Mouse (Mus musculus) large intestine, adult 2 months (tissue): ENCODE results near the gene Emp2. TPM values are rescaled to one million over a fixed set of nuclear protein-coding genes. Genes with fewer than 3 reads are reported as not detected.
A peak's percentile ranks its signal among the peaks of the same experiment; 100 is the strongest.

ENCODE experiments used
- DNase-seq: peaks from one replicate; pipeline ENCODE4 v3.0.0-alpha.2; 2012; ENCODE audit warnings: low read depth, low spot score
- WGBS: fragments of 180-500 bp; shearing (Covaris S2); methylation state at CpG from one replicate; pipeline ENCODE4 v1.1.7; 2018; 5-methylcytosine and 5-hydroxymethylcytosine counted together
- polyA plus RNA-seq: library from polyadenylated mRNA; depleted of rRNA; stranded (reverse); fragments of >200 nt; gene quantifications from 2 replicates; pipeline ENCODE4 v1.2.3, GENCODE M21; 2012; rRNA removed

The Emp2 gene
- polyA plus RNA-seq: 11.9 and 12.7 TPM in 2 replicates

DNA sequence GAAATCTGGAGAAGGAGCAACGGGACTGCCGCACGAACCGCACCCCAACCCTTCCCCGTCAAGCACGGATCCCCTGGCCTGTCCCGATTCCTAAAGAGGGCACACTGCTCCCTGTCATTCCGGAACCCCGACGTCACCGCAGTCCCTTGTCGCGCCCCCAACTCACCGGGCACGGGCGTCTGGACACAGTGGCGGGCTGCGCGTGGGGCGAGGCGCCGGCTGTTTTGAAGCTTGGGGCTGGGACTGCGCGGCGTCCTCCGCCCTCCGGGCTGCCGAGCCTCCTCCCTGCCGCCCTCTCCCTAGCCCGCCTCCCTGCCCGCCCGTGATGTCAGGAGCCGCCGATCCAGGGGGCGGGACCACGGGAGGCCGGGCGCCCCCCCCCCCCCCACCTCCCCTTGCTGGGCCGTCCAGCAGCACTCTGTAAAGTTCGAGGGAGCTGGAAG is at the start of gene Emp2:
Gene Emp2, minus strand, starts transcription at position 323 of the 443 bp plus-strand sequence.
- WGBS: under 1% methylated on average over 36 of the region's 40 CpGs
- no peak for DNase-seq

GRCm38 (mm10) chr16:10363061-10363460 is 49.3 kb upstream of the Emp2 start:
- no peak for DNase-seq
- WGBS: 21% methylated on average over 1 of the region's 1 CpGs

DNA sequence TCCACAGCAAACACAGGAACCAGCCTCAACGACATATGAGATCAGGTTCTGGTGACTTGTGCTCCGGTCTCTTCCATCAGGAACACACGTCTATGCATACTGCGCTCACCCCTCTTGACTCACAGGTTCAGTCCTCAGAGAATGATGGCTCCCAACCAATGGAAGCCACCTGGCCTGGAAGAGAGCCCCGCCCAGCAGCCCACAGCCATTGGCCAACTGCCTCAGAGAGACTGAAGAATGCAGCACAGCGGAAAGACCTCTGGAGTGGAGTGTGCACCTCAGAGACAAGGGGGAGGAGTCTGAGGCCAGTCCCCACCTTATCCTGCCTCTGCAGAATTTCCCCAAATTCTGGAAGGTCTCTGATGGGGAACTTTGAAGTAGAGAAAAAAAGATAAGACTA is 45.5 kb upstream of the Emp2 start:
- 73% methylated on average over 6 of the region's 6 CpGs for WGBS
- DNase-seq: no peak

DNA sequence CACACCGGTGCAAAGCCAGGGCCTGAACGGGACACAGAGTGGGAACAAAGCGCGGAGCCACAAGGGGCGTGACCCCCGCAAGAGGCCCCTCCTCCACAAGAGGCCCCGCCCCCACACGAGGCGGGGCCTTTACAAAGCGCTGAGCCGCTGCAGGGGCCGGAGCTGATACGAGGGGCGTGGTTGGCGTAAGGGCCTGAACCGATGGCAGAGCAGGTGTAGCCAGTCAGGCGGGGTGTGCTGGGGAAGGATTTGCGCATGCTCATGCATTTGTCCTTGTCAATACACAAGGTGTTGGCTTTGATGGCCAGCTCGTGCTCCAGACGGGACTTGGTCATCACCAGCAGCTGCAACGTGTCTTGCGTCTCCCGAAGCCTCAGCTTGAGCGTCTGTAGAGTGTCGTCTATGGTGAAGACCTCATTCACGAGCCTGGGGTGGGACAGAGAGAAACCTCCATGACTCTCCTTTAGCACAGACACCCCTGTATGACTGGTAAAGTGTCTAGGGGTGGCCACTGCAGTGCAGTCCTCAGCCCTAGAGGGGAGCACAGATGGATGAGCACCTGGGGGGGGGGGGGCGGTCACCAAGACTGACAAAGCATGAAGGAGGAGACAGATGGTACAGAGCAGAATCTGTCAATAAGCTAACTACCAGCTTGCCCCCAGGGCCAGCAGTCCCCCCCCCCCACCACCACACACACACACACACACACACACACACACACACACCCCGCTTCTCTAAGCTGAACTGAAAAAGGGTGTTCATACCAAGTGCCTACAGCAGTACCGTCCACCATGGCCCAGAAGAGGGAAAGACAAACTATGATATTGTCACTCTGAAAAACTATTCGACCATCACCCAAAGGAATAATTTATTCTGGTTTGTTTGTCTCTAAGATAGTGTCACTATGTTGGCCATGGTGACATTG is 44.5 kb upstream of the Emp2 start:
- WGBS: 15% methylated on average over 30 of the region's 30 CpGs
- peak; percentile 61 for DNase-seq

DNA sequence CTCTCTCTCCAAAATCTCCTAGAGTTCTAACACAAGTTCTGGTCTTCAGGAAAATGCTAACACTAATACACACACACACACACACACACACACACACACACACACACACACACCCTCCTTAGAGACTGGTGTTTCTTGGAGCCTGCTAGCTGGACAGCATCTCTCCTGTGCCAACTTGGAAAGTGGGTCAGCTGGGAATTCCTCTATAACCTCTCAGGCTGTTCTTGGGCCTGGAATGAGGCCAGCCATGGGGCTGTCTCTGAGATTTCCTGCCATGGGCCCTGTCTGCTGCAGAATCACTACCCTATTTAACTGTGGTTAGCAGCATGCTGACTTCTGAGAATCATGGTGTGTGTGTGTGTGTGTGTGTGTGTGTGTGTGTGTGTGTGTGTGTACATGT is 41.2 kb upstream of the Emp2 start:
- no peak for DNase-seq

- 75% methylated on average over 9 of the region's 9 CpGs for WGBS
- DNase-seq: no peak
Measured at GRCm38 (mm10) chr16:10351050-10351636, 37.4 kb upstream of the Emp2 start.

GRCm38 (mm10) chr16:10349876-10350275 is 36.1 kb upstream of the Emp2 start:
- 22% methylated on average over 10 of the region's 10 CpGs for WGBS
- peak; percentile 70 for DNase-seq

GRCm38 (mm10) chr16:10349436-10349835 is 35.7 kb upstream of the Emp2 start:
- WGBS: 15% methylated on average over 5 of the region's 5 CpGs
- DNase-seq: no peak

DNA sequence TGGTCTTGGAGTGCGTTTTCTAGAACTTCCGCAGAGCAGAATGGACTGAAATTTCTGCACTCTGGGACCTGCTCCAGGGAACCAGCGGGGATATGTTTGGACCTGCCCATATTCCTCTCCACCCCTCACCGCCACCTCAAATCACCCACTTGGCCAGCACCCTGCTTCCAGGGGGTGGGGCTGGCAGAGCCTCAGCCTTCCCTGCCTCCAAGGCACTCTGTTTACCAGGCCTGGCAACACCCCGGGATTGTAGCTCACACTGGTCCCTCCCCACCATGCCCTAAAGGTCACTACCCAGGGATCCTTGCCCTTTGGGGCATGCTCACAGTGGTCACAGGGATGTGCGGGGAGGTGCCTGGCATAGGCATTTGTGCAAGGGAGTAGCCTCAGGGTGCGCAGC is 33.8 kb upstream of the Emp2 start:
- WGBS: 31% methylated on average over 7 of the region's 7 CpGs
- no peak for DNase-seq

DNA sequence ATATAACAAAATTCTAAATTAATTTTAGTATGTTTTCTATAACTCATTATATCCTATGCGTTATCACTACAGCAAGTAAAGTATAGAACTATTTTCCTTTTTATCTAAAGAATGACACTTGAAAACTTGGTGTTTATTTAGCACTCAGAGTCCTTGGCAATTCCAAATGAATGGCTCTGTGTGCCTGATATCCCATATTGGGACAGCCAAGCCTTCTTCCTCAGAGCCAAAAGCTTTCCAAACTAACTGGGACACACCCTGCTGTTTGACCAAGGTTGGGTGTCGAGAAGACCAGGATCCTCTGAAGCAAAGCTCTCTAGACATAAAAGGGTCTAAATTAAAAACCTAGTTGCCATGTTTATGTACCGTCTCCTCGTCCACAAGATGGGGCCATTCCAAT is 27.3 kb upstream of the Emp2 start:
- DNase-seq: no peak
- 48% methylated on average over 4 of the region's 4 CpGs for WGBS

DNA sequence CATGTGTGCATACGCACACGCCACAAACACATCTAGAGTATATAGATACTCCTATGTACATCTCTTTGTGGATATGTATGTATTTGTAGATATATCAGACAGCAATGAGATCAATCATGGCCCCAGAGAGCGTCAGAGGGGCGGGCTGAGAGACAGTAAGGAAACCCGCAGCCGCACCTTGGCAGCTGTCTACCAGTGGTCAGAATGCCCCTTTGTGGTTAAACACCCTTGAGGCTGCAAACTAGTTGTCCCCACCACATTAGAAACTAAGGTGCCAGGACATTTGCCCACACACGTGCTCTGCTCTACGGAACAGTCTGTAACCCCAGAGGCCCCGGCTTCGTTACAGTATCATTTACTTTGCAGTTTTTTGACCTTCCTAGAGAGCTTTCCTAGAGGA is 26.2 kb upstream of the Emp2 start:
- WGBS: 93% methylated on average over 10 of the region's 10 CpGs
- DNase-seq: no peak

DNA sequence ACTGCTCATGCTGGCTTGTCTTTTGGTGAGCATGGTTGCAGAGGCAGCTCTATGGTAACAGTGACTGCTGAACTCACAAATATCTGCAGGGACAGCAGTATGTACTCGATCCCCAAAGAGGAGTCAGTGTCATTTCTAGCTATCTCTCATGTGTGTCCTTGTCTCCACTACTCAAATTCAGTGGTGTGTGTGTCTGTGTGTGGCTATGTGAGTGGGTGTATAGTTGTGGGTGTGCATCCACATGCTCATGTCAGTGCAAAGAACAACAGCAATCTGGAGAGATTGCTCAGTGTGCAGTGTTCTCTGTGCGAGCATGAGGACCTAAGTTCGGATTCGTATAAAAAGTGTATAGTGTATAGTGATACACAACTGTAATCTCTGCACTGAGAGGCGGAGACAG is 24.8 kb upstream of the Emp2 start:
- WGBS: 84% methylated on average over 5 of the region's 5 CpGs
- no peak for DNase-seq

DNA sequence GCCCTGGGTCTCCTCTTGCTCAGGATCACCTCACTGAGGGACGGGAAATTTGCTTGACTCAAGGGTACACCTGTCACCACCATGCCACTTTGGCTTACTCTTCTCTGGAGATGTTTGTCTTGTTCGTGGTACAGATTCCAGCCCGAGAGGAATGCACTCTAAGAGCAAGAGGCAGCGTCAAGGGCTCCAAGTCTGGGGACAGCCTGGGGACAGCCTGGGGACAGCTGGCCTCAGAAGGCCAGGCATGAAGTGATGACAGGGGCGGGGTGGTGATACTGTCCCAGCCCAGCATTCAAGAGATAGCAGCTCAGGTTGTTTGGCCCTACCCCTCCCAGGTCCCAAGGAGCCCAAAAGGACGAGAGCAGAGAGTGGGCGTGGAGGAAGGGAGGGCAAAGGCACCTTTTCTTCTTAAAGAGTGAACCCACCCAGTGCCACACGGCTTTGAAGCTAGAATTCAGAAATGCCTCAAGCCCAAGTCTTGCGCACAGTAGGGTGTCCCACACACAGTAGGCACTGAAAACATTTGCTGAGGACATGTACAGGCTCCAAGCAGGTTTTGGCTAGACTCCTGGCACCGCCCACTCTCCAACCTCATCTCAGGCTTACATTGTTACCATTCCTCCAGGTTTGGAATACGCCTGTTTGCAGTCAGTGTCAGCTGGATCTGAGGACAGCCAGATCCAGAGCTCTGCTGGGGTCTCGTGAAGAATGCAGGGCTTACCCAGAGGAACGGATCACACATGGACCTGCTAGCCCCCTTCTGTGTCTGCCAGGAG is 23.8 kb upstream of the Emp2 start:
- DNase-seq: no peak
- WGBS: 79% methylated on average over 13 of the region's 13 CpGs

DNA sequence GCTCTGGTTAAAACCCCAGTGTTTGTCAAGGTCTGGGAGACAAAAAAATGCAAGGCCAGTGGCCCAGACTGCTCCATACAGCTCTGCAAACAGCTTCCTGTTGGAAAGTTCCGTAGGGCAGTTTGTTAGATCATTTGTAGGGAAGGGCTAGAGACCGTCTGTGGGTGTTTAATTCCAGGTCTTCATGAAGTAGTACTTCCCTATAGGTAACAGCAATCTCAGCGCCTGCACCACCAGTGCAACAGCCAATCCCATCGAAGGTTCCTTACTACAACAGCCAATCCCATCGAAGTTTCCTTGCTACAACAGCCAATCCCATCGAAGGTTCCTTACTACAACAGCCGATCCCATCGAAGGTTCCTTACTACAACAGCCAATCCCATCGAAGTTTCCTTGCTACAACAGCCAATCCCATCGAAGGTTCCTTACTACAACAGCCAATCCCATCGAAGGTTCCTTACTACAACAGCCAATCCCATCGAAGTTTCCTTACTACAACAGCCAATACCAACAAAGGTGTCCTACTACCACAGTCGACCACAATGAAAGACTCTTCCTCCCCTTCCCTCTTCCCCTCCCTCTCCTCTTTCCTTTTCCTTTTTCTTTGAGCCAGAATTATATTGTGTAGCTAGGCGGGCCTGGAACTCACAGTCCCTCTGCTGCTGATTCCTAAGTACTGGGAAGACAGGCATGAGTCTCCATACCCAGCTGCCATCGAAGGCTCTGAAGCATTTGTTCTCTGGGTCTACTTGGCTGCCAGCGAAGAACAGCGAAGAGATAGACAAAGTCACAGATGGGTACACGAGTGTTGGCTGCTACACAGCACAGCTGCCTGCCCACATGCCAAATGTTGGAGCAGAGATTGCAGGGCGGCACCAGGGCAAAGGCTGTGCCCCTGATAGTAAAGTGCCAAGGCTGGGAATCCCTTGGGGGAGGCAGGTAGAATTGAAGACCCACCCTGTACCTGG is 23.0 kb upstream of the Emp2 start:
- WGBS: 83% methylated on average over 19 of the region's 19 CpGs
- no peak for DNase-seq

DNA sequence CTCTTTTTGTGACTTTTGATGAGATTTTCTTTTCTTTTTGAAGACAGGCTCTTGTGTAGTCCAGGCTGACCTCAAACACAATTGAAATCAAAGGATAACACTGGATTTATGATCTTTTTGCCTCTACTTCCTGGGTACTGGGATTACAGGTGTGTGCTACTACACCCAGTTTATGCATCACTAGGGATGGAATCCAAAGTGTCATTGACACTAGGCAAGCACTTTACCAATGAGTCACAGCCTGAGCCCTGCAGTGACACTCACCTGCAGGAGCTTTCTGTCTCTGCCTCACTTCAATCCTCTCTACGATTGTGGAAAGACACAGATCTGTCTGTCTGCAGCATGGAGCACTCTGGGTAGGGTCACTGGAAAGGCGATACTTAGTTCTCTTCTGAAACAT is 22.2 kb upstream of the Emp2 start:
- no peak for DNase-seq
- WGBS: 60% methylated on average over 2 of the region's 2 CpGs

- DNase-seq: no peak
- 49% methylated on average over 7 of the region's 7 CpGs for WGBS
Measured at GRCm38 (mm10) chr16:10332732-10333131, 19.0 kb upstream of the Emp2 start.

DNA sequence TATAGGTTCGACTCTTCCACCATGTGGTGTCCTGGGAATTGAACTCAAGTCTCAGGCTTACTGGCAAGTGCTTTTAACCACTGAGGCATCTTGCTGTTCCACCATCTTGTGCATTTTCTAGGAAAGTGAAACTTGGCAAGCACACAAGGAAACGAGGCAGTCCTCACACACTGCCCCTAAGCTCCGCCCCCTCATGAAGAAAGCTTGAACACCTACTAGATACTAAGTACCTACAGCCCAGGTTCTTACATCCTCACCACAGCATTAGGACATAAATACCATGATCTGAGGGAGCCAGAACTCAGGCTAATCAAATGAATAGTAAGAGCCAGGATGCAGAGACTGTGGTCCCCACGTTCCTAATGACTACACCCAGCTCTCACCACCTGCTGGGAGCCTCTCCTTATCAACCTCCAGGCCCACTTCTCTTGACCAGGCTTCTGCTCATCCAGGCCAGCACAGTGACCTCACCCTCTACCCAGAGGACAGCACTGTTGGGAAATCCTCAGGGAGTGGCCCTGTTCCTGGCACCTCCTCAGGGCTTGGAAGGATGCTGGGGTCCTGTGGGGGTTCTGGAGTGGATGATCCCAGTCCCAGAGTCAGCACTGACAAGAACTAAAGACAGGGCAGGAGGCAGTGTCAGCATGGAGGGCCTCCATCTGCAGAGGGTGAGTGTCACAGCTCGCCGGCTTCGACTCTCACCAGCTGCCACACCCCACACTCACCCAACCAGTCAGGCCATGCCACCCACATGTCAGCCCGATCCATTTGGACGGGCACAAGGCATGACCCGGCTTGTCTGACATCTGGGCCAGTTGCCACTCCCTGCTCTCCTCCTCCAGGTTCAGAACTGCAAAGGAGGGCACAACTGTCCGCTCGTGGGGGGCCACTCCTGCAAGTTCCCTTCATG is 17.1 kb upstream of the Emp2 start:
- no peak for DNase-seq
- WGBS: 34% methylated on average over 12 of the region's 12 CpGs

- WGBS: 29% methylated on average over 13 of the region's 13 CpGs
- DNase-seq: no peak
Measured at GRCm38 (mm10) chr16:10327563-10328333, 14.0 kb upstream of the Emp2 start.
